Mouse (Mus musculus) lung, embryonic 16.5 days (tissue): ENCODE results near the gene Nsfl1c. TPM values are rescaled to one million over a fixed set of nuclear protein-coding genes. Genes with fewer than 3 reads are reported as not detected.
"Not testable (repeated sequence)": the region's sequence is repeated elsewhere in the genome, so short reads cannot be mapped to it uniquely, and the experiment has no call there.

Experiments used
- ATAC-seq: fragments of 200-750 bp; cut with Nextera tagmentation; 2 replicates; pipeline ENCODE4 v1.8.0; 2017; ENCODE audit warnings: low read depth, mild to moderate bottlenecking, moderate library complexity
- H3K27ac ChIP-seq: fragments of 300-500 bp; sonication (generic); 2 replicates; pipeline ENCODE4 v1.5.1; 2014; ENCODE audit warnings: mild to moderate bottlenecking, control low read depth, low read length
- H3K27me3 ChIP-seq: fragments of 300-500 bp; sonication (generic); 2 replicates; pipeline ENCODE4 v1.6.1; 2014; ENCODE audit warnings: low read depth, low read length, mixed read lengths; ENCODE audit not compliant: control insufficient read depth, insufficient read depth
- H3K36me3 ChIP-seq: fragments of 300-500 bp; sonication (generic); 2 replicates; pipeline ENCODE4 v1.6.1; 2014; ENCODE audit warnings: low read length; ENCODE audit not compliant: control insufficient read depth, insufficient read depth
- H3K4me1 ChIP-seq: fragments of 300-500 bp; sonication (generic); replicated peaks from 2 replicates; pipeline ENCODE4 v1.6.1; 2014; ENCODE audit warnings: low read length, mixed read lengths; ENCODE audit not compliant: control insufficient read depth, insufficient read depth
- H3K4me2 ChIP-seq: fragments of 300-500 bp; sonication (generic); 2 replicates; pipeline ENCODE4 v1.6.1; 2014; ENCODE audit warnings: low read depth, low read length, control low read depth
- H3K4me3 ChIP-seq: fragments of 300-500 bp; sonication (generic); 2 replicates; pipeline ENCODE4 v1.5.1; 2014; ENCODE audit warnings: mild to moderate bottlenecking, low read length, control low read depth
- H3K9ac ChIP-seq: fragments of 300-500 bp; sonication (generic); 2 replicates; pipeline ENCODE4 v1.6.1; 2014; ENCODE audit warnings: low read length, control low read depth
- H3K9me3 ChIP-seq: fragments of 300-500 bp; sonication (generic); 2 replicates; pipeline ENCODE4 v1.6.1; 2016; ENCODE audit warnings: low read length; ENCODE audit not compliant: control insufficient read depth
- WGBS: fragments of 180-500 bp; shearing (Covaris S2); extraction: QIAGEN DNeasy Blood & Tissue Kit; methylation state at CpG from one replicate; pipeline ENCODE4 v1.1.7; 2014; 5-methylcytosine and 5-hydroxymethylcytosine counted together
- polyA plus RNA-seq: library from polyadenylated mRNA; unstranded; fragments of >200 nt; fragmentation: Nextera tagmentation; extraction: Ambion mirVana; gene quantifications from 2 replicates; pipeline ENCODE4 v1.2.1, GENCODE M21; 2015

Gene Nsfl1c
- polyA plus RNA-seq, result 192 and 200 TPM in 2 replicates

GRCm38 (mm10) chr2:151494035-151494803 lies at the start of gene Nsfl1c:
Gene Nsfl1c (plus strand): TSS chr2:151494182.
- peak within 1 kb of the TSS; percentile 96 for H3K4me3 ChIP-seq
- WGBS, result under 1% methylated on average over 73 of the region's 73 CpGs
- H3K36me3 ChIP-seq, result peaks cover 7% of the 10 kb centered on the region; the same call in 1 of the 2 replicates
- peak within 1 kb of the TSS; percentile 94 for H3K9ac ChIP-seq
- peak; percentile 100 for ATAC-seq
- no peaks in the 10 kb centered on the region for H3K9me3 ChIP-seq
- peak within 1 kb of the TSS; percentile 81 for H3K4me2 ChIP-seq
- peak within 1 kb of the TSS; percentile 43; the same call in 1 of the 2 replicates for H3K27ac ChIP-seq
- peaks cover 6% of the 10 kb centered on the region for H3K4me1 ChIP-seq
- H3K27me3 ChIP-seq, result no peaks in the 10 kb centered on the region

- not testable (repeated sequence) for H3K9me3 ChIP-seq, H3K27ac ChIP-seq, H3K4me3 ChIP-seq, H3K4me2 ChIP-seq, H3K36me3 ChIP-seq, H3K4me1 ChIP-seq, H3K27me3 ChIP-seq, ATAC-seq, H3K9ac ChIP-seq
- 79% methylated on average over 5 of the region's 5 CpGs for WGBS
Measured at GRCm38 (mm10) chr2:151476053-151476452, 17.9 kb upstream of the Nsfl1c start, which contains the start of gene 4921509C19Rik. Gene 4921509C19Rik (minus strand): TSS chr2:151476153.

GRCm38 (mm10) chr2:151486496-151486895 lies 7.5 kb upstream of the Nsfl1c start:
- H3K9ac ChIP-seq, result no peak overlapping the region
- H3K4me1 ChIP-seq, result no peaks in the 10 kb centered on the region
- no peaks in the 10 kb centered on the region for H3K9me3 ChIP-seq
- H3K4me2 ChIP-seq, result no peak overlapping the region
- no peak overlapping the region for H3K27ac ChIP-seq
- H3K36me3 ChIP-seq, result no peaks in the 10 kb centered on the region
- H3K27me3 ChIP-seq, result no peaks in the 10 kb centered on the region
- no peak for ATAC-seq
- no peak overlapping the region for H3K4me3 ChIP-seq

GRCm38 (mm10) chr2:151498358-151498757 lies 4.4 kb downstream of the Nsfl1c start:
- Histone ChIP-seq H3K4me2 (no peak overlapping the region), H3K27ac (no peak overlapping the region), H3K4me1 (peaks cover 6% of the 10 kb centered on the region), H3K9me3 (no peaks in the 10 kb centered on the region), H3K36me3 (peaks cover 20% of the 10 kb centered on the region), H3K4me3 (no peak overlapping the region), H3K9ac (no peak overlapping the region), H3K27me3 (no peaks in the 10 kb centered on the region)
- WGBS, result 66% methylated on average over 3 of the region's 3 CpGs
- ATAC-seq, result no peak

- Histone ChIP-seq H3K4me1 (no peaks in the 10 kb centered on the region), H3K4me2 (no peak overlapping the region), H3K9ac (no peak overlapping the region), H3K4me3 (no peak overlapping the region), H3K27ac (no peak overlapping the region), H3K36me3 (peaks cover 28% of the 10 kb centered on the region), H3K9me3 (no peaks in the 10 kb centered on the region), H3K27me3 (no peaks in the 10 kb centered on the region)
- no peak for ATAC-seq
- WGBS, result 89% methylated on average over 6 of the region's 6 CpGs
Measured at GRCm38 (mm10) chr2:151500442-151501007, 6.5 kb downstream of the Nsfl1c start.

- no peak overlapping the region for H3K4me2 ChIP-seq
- H3K9ac ChIP-seq, result no peak overlapping the region
- H3K27me3 ChIP-seq, result no peaks in the 10 kb centered on the region
- 83% methylated on average over 4 of the region's 4 CpGs for WGBS
- H3K4me1 ChIP-seq, result no peaks in the 10 kb centered on the region
- peaks cover 42% of the 10 kb centered on the region for H3K36me3 ChIP-seq
- ATAC-seq, result no peak
- H3K27ac ChIP-seq, result no peak overlapping the region
- no peaks in the 10 kb centered on the region for H3K9me3 ChIP-seq
- H3K4me3 ChIP-seq, result no peak overlapping the region
Measured at GRCm38 (mm10) chr2:151504226-151504625, 10.2 kb downstream of the Nsfl1c start.

- H3K4me1 ChIP-seq, result no peaks in the 10 kb centered on the region
- H3K4me2 ChIP-seq, result no peak overlapping the region
- peaks cover 38% of the 10 kb centered on the region for H3K36me3 ChIP-seq
- H3K27me3 ChIP-seq, result no peaks in the 10 kb centered on the region
- peak; percentile 69 for ATAC-seq
- no peak overlapping the region; the same call in 1 of the 2 replicates for H3K27ac ChIP-seq
- H3K4me3 ChIP-seq, result no peak overlapping the region
- H3K9ac ChIP-seq, result no peak overlapping the region
- no peaks in the 10 kb centered on the region for H3K9me3 ChIP-seq
Measured at GRCm38 (mm10) chr2:151512199-151512598, 18.2 kb downstream of the Nsfl1c start.

GRCm38 (mm10) chr2:151513525-151514285 lies 19.7 kb downstream of the Nsfl1c start:
- no peak overlapping the region for H3K4me3 ChIP-seq
- H3K27me3 ChIP-seq, result no peaks in the 10 kb centered on the region
- peaks cover 34% of the 10 kb centered on the region for H3K36me3 ChIP-seq
- WGBS, result 81% methylated on average over 3 of the region's 3 CpGs
- H3K9me3 ChIP-seq, result no peaks in the 10 kb centered on the region
- no peak overlapping the region for H3K27ac ChIP-seq
- no peak overlapping the region for H3K9ac ChIP-seq
- H3K4me2 ChIP-seq, result no peak overlapping the region
- H3K4me1 ChIP-seq, result no peaks in the 10 kb centered on the region
- peak; percentile 26; the same call in 1 of the 2 replicates for ATAC-seq

GRCm38 (mm10) chr2:151519000-151519399 lies 25.0 kb downstream of the Nsfl1c start:
- no peak overlapping the region for H3K27ac ChIP-seq
- no peaks in the 10 kb centered on the region for H3K9me3 ChIP-seq
- no peak for ATAC-seq
- H3K4me2 ChIP-seq, result no peak overlapping the region
- no peaks in the 10 kb centered on the region for H3K4me1 ChIP-seq
- no peaks in the 10 kb centered on the region for H3K27me3 ChIP-seq
- WGBS, result 87% methylated on average over 2 of the region's 2 CpGs
- H3K9ac ChIP-seq, result no peak overlapping the region
- no peak overlapping the region for H3K4me3 ChIP-seq
- H3K36me3 ChIP-seq, result peaks cover 22% of the 10 kb centered on the region
